Mouse (Mus musculus) intestine, embryonic 16.5 days (tissue): Measurements from ENCODE around the gene Gm49384. TPM values are rescaled to one million over a fixed set of nuclear protein-coding genes. Genes with fewer than 3 reads are reported as not detected.

Experiments used
- ATAC-seq: fragments of 200-750 bp; cut with Nextera tagmentation; 2 replicates; pipeline ENCODE4 v1.8.0; 2017; ENCODE audit warnings: moderate TSS enrichment, moderate library complexity
- H3K27ac ChIP-seq: fragments of 300-500 bp; sonication (generic); 2 replicates; pipeline ENCODE4 v1.5.1; 2014; ENCODE audit warnings: mild to moderate bottlenecking, low read length
- H3K27me3 ChIP-seq: fragments of 300-500 bp; sonication (generic); replicated peaks from 2 replicates; pipeline ENCODE4 v1.6.1; 2014; ENCODE audit warnings: low read length, control low read depth, mixed read lengths; ENCODE audit not compliant: control insufficient read depth, insufficient read depth
- H3K36me3 ChIP-seq: fragments of 300-500 bp; sonication (generic); 2 replicates; pipeline ENCODE4 v1.6.1; 2014; ENCODE audit warnings: low read length, control low read depth; ENCODE audit not compliant: control insufficient read depth, insufficient read depth
- H3K4me1 ChIP-seq: fragments of 300-500 bp; sonication (generic); 2 replicates; pipeline ENCODE4 v1.6.1; 2014; ENCODE audit warnings: low read length, control low read depth, mixed read lengths; ENCODE audit not compliant: control insufficient read depth, insufficient read depth
- H3K4me2 ChIP-seq: fragments of 300-500 bp; sonication (generic); 2 replicates; pipeline ENCODE4 v1.6.1; 2014; ENCODE audit warnings: low read depth, low read length, control low read depth
- H3K4me3 ChIP-seq: fragments of 300-500 bp; sonication (generic); 2 replicates; pipeline ENCODE4 v1.5.1; 2014; ENCODE audit warnings: mild to moderate bottlenecking, low read length
- H3K9ac ChIP-seq: fragments of 300-500 bp; sonication (generic); 2 replicates; pipeline ENCODE4 v1.6.1; 2014; ENCODE audit warnings: low read depth, low read length
- H3K9me3 ChIP-seq: fragments of 300-500 bp; sonication (generic); 2 replicates; pipeline ENCODE4 v1.6.1; 2016; ENCODE audit warnings: low read length, control low read depth; ENCODE audit not compliant: control insufficient read depth
- WGBS: fragments of 180-500 bp; shearing (Covaris S2); extraction: QIAGEN DNeasy Blood & Tissue Kit; methylation state at CpG from one replicate; pipeline ENCODE4 v1.1.7; 2014; 5-methylcytosine and 5-hydroxymethylcytosine counted together
- polyA plus RNA-seq: library from polyadenylated mRNA; unstranded; fragments of >200 nt; fragmentation: Nextera tagmentation; extraction: Ambion mirVana; gene quantifications from 2 replicates; pipeline ENCODE4 v1.2.1, GENCODE M21; 2015

Gene Gm49384
- polyA plus RNA-seq, 1 experiment from 2014 or later = 23.0 TPM

DNA sequence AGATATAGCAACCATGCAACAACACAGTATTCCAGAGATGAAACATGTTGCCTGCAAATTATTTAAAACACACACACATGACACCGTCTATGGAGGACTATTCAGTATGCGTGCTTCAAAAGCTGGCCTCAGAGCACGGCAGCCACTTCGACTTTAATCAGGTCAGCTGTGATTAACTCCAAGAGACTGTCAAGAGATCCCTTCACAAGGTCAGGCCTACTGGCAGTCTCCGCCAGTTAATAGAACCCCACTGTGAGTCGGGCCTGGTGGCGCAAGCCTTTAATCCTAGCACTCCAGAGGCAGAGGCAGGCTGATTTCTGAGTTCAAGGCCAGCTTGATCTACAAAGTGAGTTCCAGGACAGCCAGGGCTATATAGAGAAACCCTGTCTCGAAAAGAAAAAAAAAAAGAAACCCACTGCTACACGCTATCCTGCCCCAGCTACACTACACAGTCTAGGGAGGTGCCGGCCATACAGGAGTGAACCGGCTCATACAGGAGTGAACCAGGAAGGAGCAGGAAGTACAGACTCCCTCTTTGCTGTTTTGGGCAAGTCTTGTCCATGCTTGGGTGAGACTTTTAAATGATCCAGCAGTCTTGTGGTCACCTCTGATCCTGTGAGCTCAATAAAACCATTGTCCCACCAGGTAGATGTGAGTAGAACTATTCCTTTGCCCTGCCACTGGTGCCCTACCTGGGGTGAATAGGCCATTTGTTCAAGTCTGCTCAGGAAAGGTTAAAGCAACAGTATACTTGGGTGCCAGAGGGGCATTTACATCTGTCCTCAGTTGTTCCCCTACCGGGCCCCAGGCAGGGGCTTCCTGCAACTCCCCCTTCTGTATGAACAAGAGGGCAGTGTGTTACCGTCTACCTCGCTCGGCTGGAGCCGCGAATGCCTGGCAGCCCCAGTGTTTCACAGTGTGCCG, 6.3 kb upstream of the Gm49384 start:
- Histone ChIP-seq H3K4me1 (no peaks in the 10 kb centered on the region), H3K36me3 (peaks cover 7% of the 10 kb centered on the region), H3K27me3 (no peaks in the 10 kb centered on the region), H3K4me2 (no peak overlapping the region), H3K9ac (no peak overlapping the region), H3K4me3 (no peak overlapping the region), H3K27ac (no peak overlapping the region), H3K9me3 (no peaks in the 10 kb centered on the region)
- ATAC-seq = no peak
- 92% methylated on average over 18 of the region's 18 CpGs for WGBS

DNA sequence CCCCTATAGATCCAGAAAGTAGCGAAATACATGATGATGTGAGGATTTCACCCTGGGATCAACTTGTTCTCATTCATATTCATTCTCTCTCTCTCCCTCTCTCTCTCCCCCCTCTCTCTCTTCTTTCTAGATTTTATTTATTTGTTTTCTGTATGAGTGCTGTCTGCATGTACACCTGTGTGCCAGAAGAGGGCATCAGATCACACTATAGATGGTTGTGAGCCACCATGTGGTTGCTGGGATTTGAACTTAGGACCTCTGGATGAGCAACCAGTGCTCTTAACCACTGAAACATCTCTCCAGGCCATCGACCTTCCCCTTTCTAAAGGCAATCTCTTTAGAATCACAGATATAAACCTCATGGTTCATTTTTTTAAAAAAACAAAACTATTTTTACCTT, 4.5 kb upstream of the Gm49384 start:
- WGBS = 93% methylated on average over 2 of the region's 2 CpGs
- no peaks in the 10 kb centered on the region for H3K27me3 ChIP-seq
- H3K9me3 ChIP-seq = no peaks in the 10 kb centered on the region
- ATAC-seq = no peak
- H3K9ac ChIP-seq = no peak overlapping the region
- H3K4me1 ChIP-seq = no peaks in the 10 kb centered on the region
- no peak overlapping the region for H3K4me2 ChIP-seq
- H3K36me3 ChIP-seq = peaks cover 5% of the 10 kb centered on the region
- H3K27ac ChIP-seq = no peak overlapping the region
- H3K4me3 ChIP-seq = no peak overlapping the region

DNA sequence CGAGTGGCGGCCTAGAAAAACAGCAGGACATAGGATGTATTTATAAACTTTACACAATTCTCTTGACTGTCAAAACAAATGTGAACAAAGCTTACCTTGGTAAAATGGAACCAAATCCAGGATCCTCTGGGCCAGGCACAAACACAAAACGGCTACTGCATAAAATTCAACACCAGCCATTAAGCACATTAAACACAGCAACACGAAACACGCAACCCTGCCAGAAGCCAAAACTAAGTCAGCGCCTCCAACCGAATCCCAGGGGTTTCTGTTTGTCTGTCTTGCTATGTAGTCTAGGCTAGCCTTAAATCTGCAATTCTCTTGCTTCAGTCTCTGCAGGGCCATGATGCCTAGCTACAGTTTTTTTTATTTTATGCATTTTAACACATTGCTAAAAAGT, 3.9 kb upstream of the Gm49384 start:
- no peak overlapping the region for H3K4me3 ChIP-seq
- no peak overlapping the region for H3K27ac ChIP-seq
- H3K27me3 ChIP-seq = no peaks in the 10 kb centered on the region
- no peak overlapping the region for H3K4me2 ChIP-seq
- 90% methylated on average over 7 of the region's 7 CpGs for WGBS
- H3K4me1 ChIP-seq = no peaks in the 10 kb centered on the region
- peaks cover 5% of the 10 kb centered on the region for H3K36me3 ChIP-seq
- no peaks in the 10 kb centered on the region for H3K9me3 ChIP-seq
- H3K9ac ChIP-seq = no peak overlapping the region
- ATAC-seq = no peak

DNA sequence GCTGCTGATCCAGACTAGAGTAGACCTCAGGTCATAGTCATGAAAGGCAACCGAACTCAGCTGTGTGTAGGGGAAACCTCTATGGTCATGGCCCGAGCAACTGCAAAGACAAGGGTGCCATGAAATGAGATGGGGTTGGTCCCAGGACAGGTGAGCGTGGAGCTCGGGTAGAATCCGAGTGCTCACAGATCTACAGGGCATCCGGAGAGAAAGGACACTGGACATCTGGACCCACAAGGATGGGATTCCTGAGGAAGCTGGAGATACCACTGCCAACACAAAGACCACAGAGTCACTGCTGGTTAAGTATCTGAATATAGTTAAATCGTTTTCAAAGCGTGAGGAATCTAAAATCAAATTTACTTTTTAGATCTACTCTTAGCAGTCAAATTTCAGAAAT, 3.3 kb upstream of the Gm49384 start:
- H3K36me3 ChIP-seq = peaks cover 5% of the 10 kb centered on the region
- WGBS = 94% methylated on average over 8 of the region's 8 CpGs

DNA sequence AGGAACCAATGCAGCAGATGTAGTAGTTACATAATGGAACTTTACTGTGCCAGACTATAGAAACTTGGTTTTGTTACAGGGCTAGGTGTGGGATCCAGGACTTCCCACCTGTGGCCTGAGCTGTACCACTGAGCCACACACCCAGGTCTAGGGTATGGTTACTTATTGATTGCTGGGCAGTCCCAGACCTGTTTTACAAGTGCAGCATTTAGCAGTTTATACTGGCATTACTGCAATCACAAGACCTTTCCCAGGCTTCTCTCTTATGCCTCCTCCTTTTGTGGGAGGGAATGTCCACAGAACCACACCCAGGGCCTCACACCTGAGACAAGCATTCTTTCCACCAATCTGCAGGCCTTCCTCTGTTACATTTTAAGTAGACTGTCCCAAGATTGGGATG, 5.1 kb downstream of the Gm49384 start:
- Histone ChIP-seq H3K4me3 (no peak overlapping the region), H3K36me3 (peaks cover 7% of the 10 kb centered on the region), H3K4me1 (peaks cover 19% of the 10 kb centered on the region), H3K27me3 (no peaks in the 10 kb centered on the region), H3K27ac (no peak overlapping the region), H3K9ac (no peak overlapping the region), H3K9me3 (no peaks in the 10 kb centered on the region), H3K4me2 (no peak overlapping the region)
- peak; percentile 64 for ATAC-seq

More for the DNA sequence above, 3.3 kb upstream of the Gm49384 start:
- H3K4me2 ChIP-seq = no peak overlapping the region
- no peaks in the 10 kb centered on the region for H3K27me3 ChIP-seq
- H3K4me3 ChIP-seq = no peak overlapping the region
- no peaks in the 10 kb centered on the region for H3K4me1 ChIP-seq
- H3K9me3 ChIP-seq = no peaks in the 10 kb centered on the region
- no peak overlapping the region for H3K27ac ChIP-seq
- no peak overlapping the region for H3K9ac ChIP-seq
- no peak for ATAC-seq

DNA sequence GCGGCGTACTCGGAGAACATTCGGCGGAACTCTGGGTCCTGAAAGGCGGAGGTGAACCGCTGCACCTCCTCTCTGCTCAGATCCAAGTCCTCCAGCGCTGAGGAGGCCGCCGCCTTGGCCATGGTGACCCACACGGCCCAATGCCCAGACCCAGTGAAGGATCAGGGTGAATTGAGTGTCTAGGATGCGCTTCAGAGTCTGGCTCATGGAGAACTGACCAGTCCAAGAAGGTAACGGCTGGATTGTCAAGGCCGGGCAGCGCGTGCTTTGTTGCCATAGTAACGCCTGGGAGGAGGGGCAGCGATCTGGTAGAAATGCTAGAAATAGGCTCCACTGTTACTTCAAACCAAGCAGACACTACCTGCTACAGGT, 5.9 kb downstream of the Gm49384 start, which contains the start of gene Dnaaf2:
Gene Dnaaf2 (minus strand): TSS at position 266 of the 372 bp plus-strand sequence.
- Histone ChIP-seq H3K36me3 (peaks cover 7% of the 10 kb centered on the region), H3K27ac (peak within 1 kb of the TSS; percentile 89), H3K4me3 (peak within 1 kb of the TSS; percentile 96), H3K4me1 (peaks cover 19% of the 10 kb centered on the region), H3K9ac (peak within 1 kb of the TSS; percentile 88), H3K27me3 (no peaks in the 10 kb centered on the region), H3K4me2 (peak within 1 kb of the TSS; percentile 97), H3K9me3 (no peaks in the 10 kb centered on the region)
- WGBS = under 1% methylated on average over 18 of the region's 18 CpGs
- peak; percentile 45 for ATAC-seq

DNA sequence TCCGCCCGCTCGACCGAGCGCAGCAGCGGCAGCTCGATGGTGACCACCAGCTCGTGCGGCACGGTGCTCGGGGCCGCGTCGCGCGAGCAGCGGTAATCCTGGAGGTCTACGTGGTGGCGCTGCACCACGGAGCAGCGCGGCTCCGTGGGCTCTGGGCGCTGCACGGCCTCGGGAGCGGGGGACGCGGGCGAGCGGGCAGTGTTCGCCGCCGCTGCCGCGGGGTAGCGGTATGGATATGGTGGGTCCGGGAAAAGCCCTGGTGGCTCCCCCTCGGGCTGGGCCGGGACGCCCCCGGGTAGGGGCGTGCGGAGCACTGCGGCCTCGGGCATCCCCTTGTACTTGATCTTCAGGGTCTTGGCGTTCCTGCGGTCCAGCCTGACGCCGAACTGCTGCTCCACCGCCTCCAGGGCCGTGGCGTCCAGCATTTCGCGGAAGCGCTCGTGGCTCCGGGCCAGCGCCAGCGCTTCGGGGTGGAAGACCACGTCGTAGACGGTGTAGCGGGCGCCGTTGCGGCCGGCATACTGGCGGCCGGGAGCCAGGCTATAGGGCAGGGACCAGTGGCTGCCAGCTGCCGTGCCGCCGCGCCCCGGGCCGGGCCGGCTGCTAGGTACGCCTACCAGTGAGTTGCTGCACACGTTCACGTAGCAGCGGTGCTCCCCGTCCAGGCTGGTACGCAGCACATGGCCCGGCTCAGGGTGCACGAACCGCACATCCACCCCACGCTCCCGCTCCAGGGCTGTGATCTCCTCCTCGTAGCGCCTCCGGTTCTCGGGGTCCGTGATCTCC, 6.5 kb downstream of the Gm49384 start:
- Histone ChIP-seq H3K4me3 (peak overlapping the region; percentile 96), H3K27me3 (no peaks in the 10 kb centered on the region), H3K27ac (peak overlapping the region; percentile 89), H3K9me3 (no peaks in the 10 kb centered on the region), H3K4me2 (peak overlapping the region; percentile 97), H3K36me3 (peaks cover 7% of the 10 kb centered on the region), H3K4me1 (peaks cover 19% of the 10 kb centered on the region), H3K9ac (peak overlapping the region; percentile 88)
- ATAC-seq = peak; percentile 82
- WGBS = under 1% methylated on average over 94 of the region's 94 CpGs

DNA sequence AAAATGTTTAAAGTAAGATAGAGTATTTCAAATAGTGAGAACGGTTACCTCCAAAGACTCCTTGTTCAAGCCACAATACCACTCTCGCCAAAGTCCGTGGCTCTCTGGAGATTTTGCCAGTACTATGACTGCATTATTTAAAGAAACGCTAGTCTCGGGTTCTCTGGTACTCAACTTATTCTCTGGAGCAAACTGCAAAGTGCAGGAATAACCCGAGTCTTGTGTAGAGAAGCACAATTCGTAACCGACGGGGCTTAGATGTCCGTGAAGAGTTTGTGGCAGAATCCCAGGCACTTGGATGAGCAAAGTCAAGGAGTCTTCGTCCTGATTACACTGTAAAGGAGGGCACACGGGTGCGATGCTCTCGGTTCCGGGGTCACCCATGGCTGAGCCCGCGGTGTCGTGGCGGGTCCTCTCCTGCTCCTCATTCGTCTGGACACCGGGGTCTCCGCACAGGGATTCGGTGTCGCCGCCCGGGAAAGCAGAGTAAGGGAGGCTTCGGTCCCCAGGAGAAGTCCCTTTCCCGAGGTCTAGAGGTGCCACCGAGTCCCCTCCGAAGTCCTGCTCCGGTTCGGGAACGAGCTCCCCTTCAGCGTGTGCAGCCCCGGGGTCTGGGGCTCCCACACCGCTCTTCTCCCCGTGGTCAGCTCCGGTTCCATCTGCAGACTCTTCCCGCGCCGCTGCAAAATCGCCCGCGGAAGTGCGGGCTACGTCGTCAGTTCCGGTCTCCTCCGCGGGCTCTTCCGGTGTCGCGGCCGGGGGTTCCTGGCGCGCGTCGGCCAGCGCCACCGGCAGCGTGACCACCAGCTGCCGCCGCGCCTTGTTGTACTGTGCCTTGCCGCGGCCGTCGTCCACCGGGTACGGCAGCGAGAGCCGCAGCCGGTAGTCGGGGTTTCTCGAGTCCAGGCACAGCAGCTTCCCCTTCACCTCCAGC, 7.4 kb downstream of the Gm49384 start, which contains the start of gene Gm49383:
Gene Gm49383 (minus strand): TSS at position 661 of the 934 bp plus-strand sequence.
- Histone ChIP-seq H3K9ac (peak within 1 kb of the TSS; percentile 88), H3K27me3 (no peaks in the 10 kb centered on the region), H3K27ac (peak within 1 kb of the TSS; percentile 89), H3K36me3 (peaks cover 5% of the 10 kb centered on the region; the same call in 1 of the 2 replicates), H3K9me3 (no peaks in the 10 kb centered on the region), H3K4me3 (peak within 1 kb of the TSS; percentile 96), H3K4me2 (peak within 1 kb of the TSS; percentile 97), H3K4me1 (peaks cover 19% of the 10 kb centered on the region)
- under 1% methylated on average over 75 of the region's 75 CpGs for WGBS
- ATAC-seq = peak; percentile 75
